Mouse (Mus musculus): ENCODE data around the gene Cracr2b.

Cracr2b gene

GRCm38 (mm10) chr7:141460391-141461113 lies at the start of gene Cracr2b:
Cracr2b (plus strand) TSS chr7:141461094.
- no peak for DNase-seq (ENCODE audit: low spot score)

- no peak for DNase-seq (ENCODE audit: low spot score)
Measured at GRCm38 (mm10) chr7:141411667-141412066, 49.2 kb upstream of the Cracr2b start.

- peak; percentile 21 for DNase-seq (ENCODE audit: low spot score)
Measured at GRCm38 (mm10) chr7:141413331-141413730, 47.6 kb upstream of the Cracr2b start.

GRCm38 (mm10) chr7:141413809-141414584 lies 46.9 kb upstream of the Cracr2b start, which contains the start of gene Gatd1:
Gatd1 (minus strand) TSS chr7:141414136.
- DNase-seq (ENCODE audit: low spot score) = peak; percentile 100

- no peak for DNase-seq (ENCODE audit: low spot score)
Measured at GRCm38 (mm10) chr7:141416144-141416841, 44.6 kb upstream of the Cracr2b start.

- DNase-seq (ENCODE audit: low spot score) = no peak
Measured at GRCm38 (mm10) chr7:141417731-141418681, 42.9 kb upstream of the Cracr2b start.

- no peak for DNase-seq (ENCODE audit: low spot score)
Measured at GRCm38 (mm10) chr7:141418970-141419369, 41.9 kb upstream of the Cracr2b start.

GRCm38 (mm10) chr7:141420030-141420702 lies 40.7 kb upstream of the Cracr2b start:
- no peak for DNase-seq (ENCODE audit: low spot score)

GRCm38 (mm10) chr7:141423811-141424210 lies 37.1 kb upstream of the Cracr2b start:
- no peak for DNase-seq (ENCODE audit: low spot score)

- no peak for DNase-seq (ENCODE audit: low spot score)
Measured at GRCm38 (mm10) chr7:141426948-141427730, 33.8 kb upstream of the Cracr2b start.

- DNase-seq (ENCODE audit: low spot score) = no peak
Measured at GRCm38 (mm10) chr7:141428701-141429100, 32.2 kb upstream of the Cracr2b start.

- DNase-seq (ENCODE audit: low spot score) = peak; percentile 83
Measured at GRCm38 (mm10) chr7:141429310-141429709, 31.6 kb upstream of the Cracr2b start, which contains the start of gene Cend1. Cend1 (minus strand) TSS chr7:141429491.

- no peak for DNase-seq (ENCODE audit: low spot score)
Measured at GRCm38 (mm10) chr7:141429840-141430584, 30.9 kb upstream of the Cracr2b start.

- no peak for DNase-seq (ENCODE audit: low spot score)
Measured at GRCm38 (mm10) chr7:141430585-141431240, 30.2 kb upstream of the Cracr2b start.

- DNase-seq (ENCODE audit: low spot score) = no peak
Measured at GRCm38 (mm10) chr7:141431434-141432185, 29.3 kb upstream of the Cracr2b start.

- DNase-seq (ENCODE audit: low spot score) = no peak
Measured at GRCm38 (mm10) chr7:141432186-141432611, 28.7 kb upstream of the Cracr2b start.

GRCm38 (mm10) chr7:141432741-141433516 lies 28.0 kb upstream of the Cracr2b start:
- no peak for DNase-seq (ENCODE audit: low spot score)

All from embryo, embryonic 10.5 days (tissue).